Mouse (Mus musculus): ENCODE results near the gene Ferd3l. TPM values are rescaled to one million over a fixed set of nuclear protein-coding genes. Genes with fewer than 3 reads are reported as not detected.

Ferd3l gene
- polyA plus RNA-seq, 1 experiment from 2014 or later, result 0.51 TPM

DNA sequence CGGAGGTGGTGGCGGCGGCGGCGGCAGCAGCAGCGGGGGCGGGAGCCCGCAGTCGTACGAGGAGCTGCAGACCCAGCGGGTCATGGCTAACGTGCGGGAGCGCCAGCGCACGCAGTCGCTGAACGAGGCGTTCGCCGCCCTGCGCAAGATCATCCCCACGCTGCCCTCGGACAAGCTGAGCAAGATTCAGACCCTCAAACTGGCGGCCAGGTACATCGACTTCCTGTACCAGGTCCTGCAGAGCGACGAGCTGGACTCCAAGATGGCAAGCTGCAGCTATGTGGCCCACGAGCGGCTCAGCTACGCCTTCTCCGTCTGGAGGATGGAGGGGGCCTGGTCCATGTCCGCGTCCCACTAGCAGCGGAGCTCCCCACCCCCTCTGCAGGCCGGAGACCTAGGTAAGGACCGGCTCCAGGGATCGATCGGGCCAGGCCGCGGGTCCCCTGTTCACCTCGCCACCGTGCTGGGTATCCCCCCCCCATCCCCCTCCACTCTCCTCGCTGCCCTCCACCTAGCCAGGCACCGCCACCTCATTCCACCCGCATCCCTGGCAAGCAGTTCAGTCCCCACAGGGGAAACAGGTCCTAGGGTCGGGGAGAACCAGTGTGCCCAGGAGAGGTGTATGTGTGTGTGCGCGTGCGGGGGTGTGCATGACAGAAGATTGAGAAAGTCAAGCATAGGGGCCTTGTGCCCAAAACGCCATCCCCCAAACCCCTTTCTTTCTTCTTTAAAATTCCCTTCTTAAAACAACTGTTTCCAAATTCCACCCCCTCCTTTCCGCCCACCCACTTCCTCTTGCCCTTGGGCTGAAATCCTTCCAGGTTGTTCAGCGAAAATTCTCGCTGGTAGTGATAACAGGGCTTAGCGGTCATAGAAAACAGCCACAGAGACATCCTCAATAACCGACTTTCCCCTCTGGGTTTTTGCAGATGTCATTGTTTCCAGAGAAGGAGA is 30.3 kb downstream of the Ferd3l start:
- Histone ChIP-seq H3K4me2 (peak overlapping the region; percentile 76), H3K36me3 (replicated peaks) (no peaks in the 10 kb centered on the region), H3K27me3 (peaks cover 84% of the 10 kb centered on the region), H3K4me3 (replicated peaks) (peak overlapping the region; percentile 52), H3K9ac (peak overlapping the region; percentile 66), H3K9me3 (no peaks in the 10 kb centered on the region), H3K27ac (peak overlapping the region; percentile 68), H3K4me1 (peaks cover 33% of the 10 kb centered on the region)
- WGBS, result 0% methylated on average over 55 of the region's 56 CpGs
- ATAC-seq (ENCODE audit: low FRiP score), result peak; percentile 52; the same call in 1 of the 2 replicates

GRCm38 (mm10) chr12:33959206-33959605 is 31.0 kb downstream of the Ferd3l start:
- WGBS, result 2% methylated on average over 6 of the region's 6 CpGs
- Histone ChIP-seq H3K27me3 (peaks cover 84% of the 10 kb centered on the region), H3K4me2 (no peak overlapping the region), H3K9ac (no peak overlapping the region), H3K27ac (no peak overlapping the region), H3K4me3 (replicated peaks) (peak overlapping the region; percentile 52), H3K9me3 (no peaks in the 10 kb centered on the region), H3K4me1 (peaks cover 33% of the 10 kb centered on the region), H3K36me3 (replicated peaks) (no peaks in the 10 kb centered on the region)
- no peak for ATAC-seq (ENCODE audit: low FRiP score)

- peaks cover 84% of the 10 kb centered on the region for H3K27me3 ChIP-seq
- no peak overlapping the region for H3K4me2 ChIP-seq
- H3K27ac ChIP-seq, result no peak overlapping the region
- H3K9ac ChIP-seq, result no peak overlapping the region
- H3K4me3 ChIP-seq (replicated peaks), result no peak overlapping the region
- H3K9me3 ChIP-seq, result no peaks in the 10 kb centered on the region
- WGBS, result 2% methylated on average over 3 of the region's 3 CpGs
- H3K36me3 ChIP-seq (replicated peaks), result no peaks in the 10 kb centered on the region
- H3K4me1 ChIP-seq, result peaks cover 33% of the 10 kb centered on the region
- no peak for ATAC-seq (ENCODE audit: low FRiP score)
Measured at GRCm38 (mm10) chr12:33959846-33960245, 31.6 kb downstream of the Ferd3l start.

GRCm38 (mm10) chr12:33961013-33961412 is 32.8 kb downstream of the Ferd3l start:
- Histone ChIP-seq H3K9me3 (no peaks in the 10 kb centered on the region), H3K27me3 (peaks cover 83% of the 10 kb centered on the region), H3K4me1 (peaks cover 28% of the 10 kb centered on the region), H3K4me3 (replicated peaks) (no peak overlapping the region), H3K27ac (no peak overlapping the region), H3K9ac (no peak overlapping the region), H3K36me3 (replicated peaks) (no peaks in the 10 kb centered on the region), H3K4me2 (no peak overlapping the region)
- no peak for ATAC-seq (ENCODE audit: low FRiP score)
- WGBS, result 8% methylated on average over 5 of the region's 5 CpGs

- 0 out of 2 replicates have a peak overlapping the region, but pooled peaks have one; percentile 14 for H3K4me3 ChIP-seq (replicated peaks)
- no peak overlapping the region; the same call in 1 of the 2 replicates for H3K4me2 ChIP-seq
- WGBS, result under 1% methylated on average over 17 of the region's 17 CpGs
- H3K27ac ChIP-seq, result no peak overlapping the region
- H3K9ac ChIP-seq, result no peak overlapping the region
- no peak for ATAC-seq (ENCODE audit: low FRiP score)
- peaks cover 86% of the 10 kb centered on the region for H3K27me3 ChIP-seq
- H3K9me3 ChIP-seq, result no peaks in the 10 kb centered on the region
- no peaks in the 10 kb centered on the region for H3K36me3 ChIP-seq (replicated peaks)
- peaks cover 31% of the 10 kb centered on the region for H3K4me1 ChIP-seq
Measured at GRCm38 (mm10) chr12:33962118-33962772, 34.0 kb downstream of the Ferd3l start.

- WGBS, result 6% methylated on average over 9 of the region's 9 CpGs
- H3K9ac ChIP-seq, result no peak overlapping the region
- peaks cover 31% of the 10 kb centered on the region for H3K4me1 ChIP-seq
- H3K4me2 ChIP-seq, result no peak overlapping the region
- peaks cover 86% of the 10 kb centered on the region for H3K27me3 ChIP-seq
- no peak overlapping the region for H3K27ac ChIP-seq
- H3K4me3 ChIP-seq (replicated peaks), result no peak overlapping the region
- no peak for ATAC-seq (ENCODE audit: low FRiP score)
- H3K9me3 ChIP-seq, result no peaks in the 10 kb centered on the region
- H3K36me3 ChIP-seq (replicated peaks), result no peaks in the 10 kb centered on the region
Measured at GRCm38 (mm10) chr12:33962773-33963130, 34.5 kb downstream of the Ferd3l start.

- no peak for ATAC-seq (ENCODE audit: low FRiP score)
- Histone ChIP-seq H3K9me3 (no peaks in the 10 kb centered on the region), H3K36me3 (replicated peaks) (no peaks in the 10 kb centered on the region), H3K4me3 (replicated peaks) (no peak overlapping the region), H3K9ac (no peak overlapping the region), H3K27ac (no peak overlapping the region), H3K4me2 (no peak overlapping the region), H3K4me1 (peaks cover 30% of the 10 kb centered on the region), H3K27me3 (peaks cover 86% of the 10 kb centered on the region)
- whole genome bisulfite sequencing, result 2% methylated on average over 15 of the region's 15 CpGs
Measured at GRCm38 (mm10) chr12:33963671-33964369, 35.6 kb downstream of the Ferd3l start.

- Histone ChIP-seq H3K4me3 (replicated peaks) (no peak overlapping the region), H3K36me3 (replicated peaks) (no peaks in the 10 kb centered on the region), H3K9ac (no peak overlapping the region), H3K4me1 (peaks cover 28% of the 10 kb centered on the region), H3K27me3 (peaks cover 85% of the 10 kb centered on the region), H3K27ac (no peak overlapping the region), H3K4me2 (no peak overlapping the region), H3K9me3 (no peaks in the 10 kb centered on the region)
- ATAC-seq (ENCODE audit: low FRiP score), result no peak
- WGBS, result 6% methylated on average over 2 of the region's 2 CpGs
Measured at GRCm38 (mm10) chr12:33964427-33964826, 36.2 kb downstream of the Ferd3l start.

GRCm38 (mm10) chr12:33965661-33966360 is 37.6 kb downstream of the Ferd3l start:
- Histone ChIP-seq H3K9ac (no peak overlapping the region), H3K27me3 (peaks cover 87% of the 10 kb centered on the region), H3K4me1 (peaks cover 28% of the 10 kb centered on the region), H3K9me3 (no peaks in the 10 kb centered on the region), H3K27ac (no peak overlapping the region), H3K4me2 (no peak overlapping the region), H3K36me3 (replicated peaks) (no peaks in the 10 kb centered on the region), H3K4me3 (replicated peaks) (no peak overlapping the region)
- no peak for ATAC-seq (ENCODE audit: low FRiP score)
- WGBS, result 5% methylated on average over 5 of the region's 5 CpGs

DNA sequence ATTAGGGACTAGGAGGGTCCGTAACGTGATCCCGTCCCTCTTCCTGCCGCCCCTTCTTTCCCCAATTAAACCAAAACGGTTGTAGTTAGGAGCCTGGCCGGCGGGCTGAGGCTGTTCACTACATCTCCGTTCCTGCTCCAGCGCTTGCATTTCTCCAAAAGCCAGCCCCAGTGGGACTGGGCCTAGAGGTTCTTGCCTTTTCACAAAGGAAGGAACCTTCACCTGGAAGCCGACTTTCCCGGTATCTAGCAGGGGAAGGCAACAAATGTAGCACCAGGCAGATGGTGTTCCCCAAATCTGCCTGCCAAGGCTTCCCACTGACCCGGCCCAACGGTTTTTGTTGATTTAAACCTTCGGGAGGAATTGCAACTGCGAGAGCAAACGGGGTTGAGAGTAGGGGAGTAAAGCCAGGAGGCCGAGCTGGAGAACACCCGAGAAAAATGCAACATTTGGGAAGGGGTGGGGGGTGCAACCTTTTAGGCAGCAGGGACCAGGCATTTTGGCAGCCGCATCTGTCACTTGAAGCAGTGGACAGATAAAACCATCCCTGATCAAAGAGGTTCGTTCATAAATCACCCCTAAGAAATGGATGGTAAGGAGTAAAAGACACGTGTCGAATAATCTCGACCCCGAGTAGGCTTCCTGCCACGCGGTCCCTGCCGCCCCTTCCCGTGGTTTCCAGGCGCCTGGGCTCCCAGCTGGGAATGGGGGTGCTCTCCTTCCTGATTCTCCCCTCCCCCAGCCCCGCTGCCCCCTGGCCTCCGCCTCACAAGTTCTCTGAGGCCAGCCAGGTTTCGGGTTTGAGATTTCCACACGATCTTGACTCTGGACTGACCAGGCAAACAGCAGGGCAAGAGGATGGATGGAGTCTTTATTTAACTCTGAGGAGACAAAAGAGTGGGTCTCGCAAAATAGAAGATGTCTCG is 38.5 kb downstream of the Ferd3l start:
- no peak overlapping the region for H3K27ac ChIP-seq
- WGBS, result 1% methylated on average over 35 of the region's 35 CpGs
- H3K9ac ChIP-seq, result no peak overlapping the region
- H3K4me3 ChIP-seq (replicated peaks), result peak overlapping the region; percentile 15
- peaks cover 28% of the 10 kb centered on the region for H3K4me1 ChIP-seq
- peak overlapping the region; percentile 30 for H3K4me2 ChIP-seq
- no peaks in the 10 kb centered on the region for H3K36me3 ChIP-seq (replicated peaks)
- H3K27me3 ChIP-seq, result peaks cover 91% of the 10 kb centered on the region
- peak; percentile 31; the same call in 1 of the 2 replicates for ATAC-seq (ENCODE audit: low FRiP score)
- H3K9me3 ChIP-seq, result no peaks in the 10 kb centered on the region

GRCm38 (mm10) chr12:33967514-33967913 is 39.3 kb downstream of the Ferd3l start:
- Histone ChIP-seq H3K36me3 (replicated peaks) (no peaks in the 10 kb centered on the region), H3K27ac (no peak overlapping the region), H3K4me3 (replicated peaks) (peak overlapping the region; percentile 15), H3K27me3 (peaks cover 84% of the 10 kb centered on the region), H3K9ac (no peak overlapping the region), H3K9me3 (no peaks in the 10 kb centered on the region), H3K4me1 (peaks cover 24% of the 10 kb centered on the region), H3K4me2 (peak overlapping the region; percentile 30)
- 0% methylated on average over 21 of the region's 21 CpGs for WGBS
- ATAC-seq (ENCODE audit: low FRiP score), result peak; percentile 48; the same call in 1 of the 2 replicates
